Mouse (Mus musculus) small intestine, adult 2 months (tissue): ENCODE measurements around the gene Gm10491.

Experiments
- CTCF ChIP-seq: fragments of 200-500 bp; IDR thresholded peaks from 2 replicates; pipeline ENCODE4 v1.5.1; 2012; ENCODE audit warnings: low read depth, mild to moderate bottlenecking, control low read depth, inconsistent platforms, low read length, moderate library complexity, mixed read lengths; ENCODE audit not compliant: insufficient replicate concordance, insufficient read length; ENCODE audit errors: extremely low read depth
- POLR2A ChIP-seq: fragments of 200-500 bp; IDR thresholded peaks from 2 replicates; pipeline ENCODE4 v1.6.1; 2012; ENCODE audit warnings: low read depth, mild to moderate bottlenecking, control low read depth, inconsistent platforms, low read length, moderate library complexity

DNA sequence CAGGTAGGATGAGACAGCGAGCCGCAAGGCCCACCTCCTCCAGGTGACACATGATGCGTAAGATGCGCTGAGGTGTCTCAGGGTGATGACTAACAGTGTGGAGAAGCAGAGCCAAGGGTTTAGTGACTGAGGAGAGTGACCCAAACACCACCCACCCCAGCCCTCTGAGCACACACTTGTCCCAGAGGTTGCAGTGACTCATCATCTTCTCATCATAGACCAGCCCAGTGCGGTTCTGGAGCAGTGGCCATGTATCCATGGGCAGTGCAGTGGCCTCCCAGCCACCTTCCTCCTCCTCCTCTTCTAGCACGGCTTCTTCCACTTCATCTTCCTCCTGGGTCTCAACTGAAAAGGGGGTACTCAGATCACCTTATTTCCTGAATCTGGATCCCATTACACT lies 30.0 kb upstream of the Gm10491 start:
- TF ChIP-seq CTCF, result no peak
- no peak for TF ChIP-seq POLR2A
